Mouse (Mus musculus) small intestine, adult 2 months (tissue): ENCODE results near the gene Gabpb2.

Experiments used
- CTCF ChIP-seq: fragments of 200-500 bp; IDR thresholded peaks from 2 replicates; pipeline ENCODE4 v1.5.1; 2012; ENCODE audit warnings: low read depth, mild to moderate bottlenecking, control low read depth, inconsistent platforms, low read length, moderate library complexity, mixed read lengths; ENCODE audit not compliant: insufficient replicate concordance, insufficient read length; ENCODE audit errors: extremely low read depth
- POLR2A ChIP-seq: fragments of 200-500 bp; IDR thresholded peaks from 2 replicates; pipeline ENCODE4 v1.6.1; 2012; ENCODE audit warnings: low read depth, mild to moderate bottlenecking, control low read depth, inconsistent platforms, low read length, moderate library complexity

- TF ChIP-seq CTCF (no peak), POLR2A (no peak)
Measured at GRCm38 (mm10) chr3:95237541-95238099, 19.9 kb upstream of the Gabpb2 start.
